Mouse (Mus musculus): ENCODE measurements around the gene Fubp1.

DNA sequence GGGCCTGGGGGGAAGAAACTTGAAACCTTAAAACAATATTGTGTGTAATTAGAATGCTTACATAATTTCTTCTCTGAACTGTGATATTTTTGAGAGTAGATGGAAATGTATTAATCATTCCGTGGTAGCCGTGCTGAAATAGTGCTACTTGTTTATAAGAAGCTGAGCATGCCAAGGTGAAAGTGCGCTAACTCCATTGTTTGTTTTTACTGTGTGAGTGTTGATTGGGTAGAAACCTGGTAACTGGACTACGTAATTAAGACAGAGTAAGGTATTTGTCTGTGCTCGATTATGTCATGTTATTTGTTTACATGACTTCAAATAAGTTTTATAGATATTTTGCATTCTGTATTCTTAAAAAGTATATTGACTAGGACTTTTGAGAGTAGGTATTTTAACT lies 19.0 kb downstream of the Fubp1 start:
- no peak for TF ChIP-seq CTCF (IDR thresholded peaks at IDR 0.05; ENCODE audit: insufficient read depth, low read depth, low read length)
- TF ChIP-seq POLR2A (IDR thresholded peaks at IDR 0.05; ENCODE audit: insufficient read depth, low read depth, low read length), result no peak

Data from olfactory bulb, adult 2 months (tissue).